11 mouse cellular contexts compared by ENCODE assay signal in the genomic region with DNA sequence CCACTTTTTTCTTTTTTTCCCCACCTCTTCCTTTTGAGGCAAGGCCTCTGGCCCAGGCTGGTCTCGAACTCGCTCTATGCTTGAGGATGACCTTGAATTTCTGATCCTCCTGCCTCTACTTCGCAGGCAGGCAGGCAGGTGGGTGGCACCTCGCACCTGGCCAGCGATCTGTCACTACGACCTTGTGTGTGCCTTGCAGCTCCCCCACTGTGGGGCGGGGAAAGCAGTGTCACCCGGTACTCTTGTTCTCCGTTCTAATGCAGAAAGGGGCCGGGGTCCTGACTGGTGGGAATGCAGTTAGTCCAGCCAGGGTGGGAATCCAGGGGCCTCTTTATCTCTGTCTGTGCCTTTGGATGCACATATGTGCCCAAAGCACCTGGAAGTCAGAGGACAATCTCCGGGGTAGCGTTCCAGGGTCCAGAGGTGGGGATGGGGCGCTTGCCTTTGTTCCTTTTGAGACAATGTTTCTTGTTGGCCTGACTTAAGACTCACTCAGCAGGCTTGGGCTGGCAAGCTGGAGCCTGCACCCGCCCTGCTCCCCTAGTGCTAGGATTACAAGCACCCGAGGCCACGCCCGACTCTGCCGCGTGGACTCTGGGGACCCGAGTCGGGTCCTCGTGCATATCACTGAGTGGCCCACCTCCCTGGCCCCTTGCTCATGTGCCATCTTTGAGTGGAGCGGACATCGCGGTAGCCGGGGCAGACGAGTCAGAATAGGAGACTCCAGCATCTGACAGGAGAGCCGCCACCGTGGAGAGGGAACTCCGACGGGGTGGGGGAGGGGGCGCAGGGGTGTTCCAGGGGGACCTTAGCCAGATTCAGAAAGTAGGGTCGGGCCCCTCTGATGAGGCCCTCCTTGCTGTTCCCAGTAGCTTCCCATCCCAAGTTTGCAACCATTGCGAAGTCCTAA. TPM values are rescaled to one million over a fixed set of nuclear protein-coding genes. Genes with fewer than 3 reads are reported as not detected.
DNase-seq lines count a peak whose midpoint lies in the region; ATAC-seq and TF ChIP-seq lines count a peak whose summit lies in the region.
"Had no signal": no experiment of that assay in that cellular context is flagged by ENCODE, and none has a peak within 500 bp of the region (broad histone marks: within the 10 kb centered on the region; RNA-seq: fewer than 3 reads in every experiment).

No protein-coding gene starts in this region.

- H3K36me3 ChIP-seq in heart, embryonic 15.5 days: no peaks in the 10 kb centered on the region
- H3K36me3 ChIP-seq in ES-E14 (ENCODE audit: control insufficient read depth, insufficient read depth, low read length, poor library complexity, severe bottlenecking): no peaks in the 10 kb centered on the region
- H3K36me3 ChIP-seq in forebrain, postnatal 0 days (ENCODE audit: insufficient read depth): no peaks in the 10 kb centered on the region
- no peaks in the 10 kb centered on the region for H3K36me3 ChIP-seq in midbrain, embryonic 11.5 days (ENCODE audit: control insufficient read depth, insufficient read depth, low read length)

- intact Hi-C loops in heart, postnatal 25 days (cut with DNase I): no loop called here

- H3K4me1 ChIP-seq in heart, embryonic 15.5 days (replicated peaks): peaks cover 7% of the 10 kb centered on the region; the same call in 1 of the 2 replicates
- peaks cover 17 to 29% of the 10 kb centered on the region in 2 experiments for H3K4me1 ChIP-seq in ES-E14 (ENCODE audit: control insufficient read depth in 2 of 2, insufficient read depth in 2 of 2, low read length in 2 of 2, poor library complexity in 1 of 2)
- peaks cover 9% of the 10 kb centered on the region; the same call in 1 of the 2 replicates for H3K4me1 ChIP-seq in forebrain, postnatal 0 days (ENCODE audit: insufficient read depth)
- peaks cover 11% of the 10 kb centered on the region for H3K4me1 ChIP-seq in midbrain, embryonic 11.5 days (ENCODE audit: control insufficient read depth, insufficient read depth, low read length)

- no peak overlapping the region for H3K27ac ChIP-seq in heart, embryonic 15.5 days
- peak overlapping the region; percentile 67 for H3K27ac ChIP-seq in ES-E14 (ENCODE audit: insufficient read depth, low read depth, low read length, poor library complexity, severe bottlenecking)
- H3K27ac ChIP-seq in forebrain, postnatal 0 days (ENCODE audit: low read depth, low read length): no peak overlapping the region
- H3K27ac ChIP-seq in midbrain, embryonic 11.5 days (ENCODE audit: low read depth, low read length): no peak overlapping the region

- TF ChIP-seq CTCF in forebrain, postnatal 0 days (IDR thresholded peaks at IDR 0.05; ENCODE audit: low read depth): no peak

- peak overlapping the region; percentile 35 for H3K4me3 ChIP-seq in heart, embryonic 15.5 days
- peak overlapping the region; percentile 54 to 71 for H3K4me3 ChIP-seq in ES-E14 (ENCODE audit: insufficient read depth in 1 of 2, low read depth in 1 of 2, low read length in 2 of 2, poor library complexity in 1 of 2, severe bottlenecking in 1 of 2)
- peak overlapping the region; percentile 2; the same call in 1 of the 2 replicates for H3K4me3 ChIP-seq in forebrain, postnatal 0 days (ENCODE audit: low read depth, low read length)
- H3K4me3 ChIP-seq in midbrain, embryonic 11.5 days (ENCODE audit: low read depth, low read length): peak overlapping the region; percentile 20; the same call in 1 of the 2 replicates

- H3K4me2 ChIP-seq in heart, embryonic 15.5 days: peak overlapping the region; percentile 56
- peak overlapping the region; percentile 29; the same call in 1 of the 2 replicates for H3K4me2 ChIP-seq in forebrain, postnatal 0 days (ENCODE audit: low read depth)
- H3K4me2 ChIP-seq in midbrain, embryonic 11.5 days: peak overlapping the region; percentile 41

- ATAC-seq in heart, embryonic 15.5 days (replicated peaks; ENCODE audit: insufficient number of reproducible peaks, insufficient read depth, low FRiP score, low read depth): no peak
- ATAC-seq in forebrain, postnatal 0 days: no peak
- no peak for ATAC-seq in midbrain, embryonic 11.5 days (ENCODE audit: low FRiP score)

- peaks cover 81% of the 10 kb centered on the region for H3K27me3 ChIP-seq in heart, embryonic 15.5 days
- H3K27me3 ChIP-seq in forebrain, postnatal 0 days (ENCODE audit: insufficient read depth, low read length): peaks cover 28% of the 10 kb centered on the region
- H3K27me3 ChIP-seq in midbrain, embryonic 11.5 days (ENCODE audit: control insufficient read depth, insufficient read depth, low read length): peaks cover 35% of the 10 kb centered on the region

- 8% methylated on average over 34 of the region's 34 CpGs for WGBS in heart, embryonic 15.5 days
- WGBS in forebrain, postnatal 0 days: 6% methylated on average over 34 of the region's 34 CpGs
- 7% methylated on average over 30 of the region's 34 CpGs for WGBS in midbrain, embryonic 11.5 days

- DNase-seq in heart, postnatal 25 days (ENCODE audit: low spot score): no peak
- peak; percentile 64 for DNase-seq in ES-E14 (ENCODE audit: low read depth, low spot score)
- no peak for DNase-seq in forebrain, postnatal 0 days
- peak; percentile 88 for DNase-seq in midbrain, embryonic 11.5 days (ENCODE audit: low spot score, missing footprints)
- DNase-seq in adrenal gland, adult 2 months: no peak
- DNase-seq in cerebellum, postnatal 4 days (ENCODE audit: low spot score in 2 of 2): no peak
- DNase-seq in frontal cortex, postnatal 14 days (ENCODE audit: low spot score in 2 of 2): no peak
- DNase-seq: adrenal gland, postnatal 36 days; kidney, adult 11 months; lung, adult 2 months had no signal

- H3K9ac ChIP-seq in heart, embryonic 15.5 days: no peak overlapping the region
- H3K9ac ChIP-seq in ES-E14 (ENCODE audit: insufficient read depth, low read depth, low read length, poor library complexity, severe bottlenecking): peak overlapping the region; percentile 70
- no peak overlapping the region for H3K9ac ChIP-seq in forebrain, postnatal 0 days
- peak overlapping the region; percentile 3; the same call in 1 of the 2 replicates for H3K9ac ChIP-seq in midbrain, embryonic 11.5 days (ENCODE audit: low read length)

- in situ Hi-C loops in ES-E14 (cut with MboI; ENCODE audit: low sequenced_read_pairs in 2 of 2, unreplicated experiment in 2 of 2): no loop called here

- H3K9me3 ChIP-seq in heart, embryonic 15.5 days (replicated peaks): 0 out of 2 replicates have a peak, but pooled peaks cover 2% of the 10 kb centered on the region
- H3K9me3 ChIP-seq in ES-E14 (ENCODE audit: control insufficient read depth, insufficient read depth, low read depth, low read length): no peaks in the 10 kb centered on the region
- H3K9me3 ChIP-seq in forebrain, postnatal 0 days (ENCODE audit: low read length): no peaks in the 10 kb centered on the region
- H3K9me3 ChIP-seq in midbrain, embryonic 11.5 days (ENCODE audit: control insufficient read depth, low read length): no peaks in the 10 kb centered on the region

TF ChIP-seq in ES-E14, 5 proteins besides CTCF, POLR2A, EP300 and RAD21:
- TF ChIP-seq CHD2 (IDR thresholded peaks at IDR 0.05; ENCODE audit: low read depth, low read length) (no peak), MAFK (IDR thresholded peaks at IDR 0.05; ENCODE audit: insufficient read depth, low read depth, low read length) (no peak), HCFC1 (IDR thresholded peaks at IDR 0.05; ENCODE audit: borderline replicate concordance, insufficient read depth, low read length) (no peak), ZNF384 (IDR thresholded peaks at IDR 0.05; ENCODE audit: low read depth, low read length) (0 out of 2 replicates have a peak, but pooled peaks have one; percentile 25), ZC3H11A (IDR thresholded peaks at IDR 0.05; ENCODE audit: borderline replicate concordance, low read depth, low read length) (no peak)
TF ChIP-seq in ES-E14: peak in this region for 1.

RNA-seq across cellular contexts. Expression of a gene that starts 22.2 kb away (rescaled TPM):
- not detected in 2 replicates for polyA plus RNA-seq in heart, embryonic 15.5 days (2015; fragmentation: Nextera tagmentation; extraction: Ambion mirVana)
- total RNA-seq in heart, postnatal 25 days (2021): not detected
- 1.3 TPM in 1 of 2 replicates, not detected in the other for total RNA-seq in ES-E14 (2012; rRNA removed)
- total RNA-seq in forebrain, postnatal 0 days (2014; rRNA removed): not detected in 2 replicates
- polyA plus RNA-seq in forebrain, postnatal 0 days (2015; fragmentation: Nextera tagmentation; extraction: Ambion mirVana): not detected in 2 replicates
- polyA plus RNA-seq in midbrain, embryonic 11.5 days (2014; fragmentation: Nextera tagmentation; extraction: Ambion mirVana): not detected in 2 replicates
- total RNA-seq in adrenal gland, adult 2 months (2021): not detected
- polyA plus RNA-seq in adrenal gland, adult 2 months (2012; rRNA removed): not detected in 2 replicates
- total RNA-seq: adrenal gland, postnatal 36 days had no signal
- polyA plus RNA-seq: lung, adult 2 months had no signal

RNA-seq across cellular contexts. Expression of a gene that starts 24.3 kb away (rescaled TPM):
- polyA plus RNA-seq in heart, embryonic 15.5 days (2015; fragmentation: Nextera tagmentation; extraction: Ambion mirVana): 0.62 and 1.9 TPM in 2 replicates
- 1 to 10 TPM in 1 of 2 experiments, under 1 TPM in 1; 0.52 to 1.1 TPM for total RNA-seq in heart, postnatal 25 days (2021)
- total RNA-seq in ES-E14 (2012; rRNA removed): 7.1 and 11.6 TPM in 2 replicates
- 42.0 and 48.7 TPM in 2 replicates for total RNA-seq in forebrain, postnatal 0 days (2014; rRNA removed)
- polyA plus RNA-seq in forebrain, postnatal 0 days (2015; fragmentation: Nextera tagmentation; extraction: Ambion mirVana): 10.1 and 16.5 TPM in 2 replicates
- polyA plus RNA-seq in midbrain, embryonic 11.5 days (2014; fragmentation: Nextera tagmentation; extraction: Ambion mirVana): 10.8 TPM in 2 replicates
- total RNA-seq in adrenal gland, adult 2 months (2021): 10 to 100 TPM in 1 of 2 experiments, 1 to 10 TPM in 1; 8.4 to 12.7 TPM
- 4.3 and 5.5 TPM in 2 replicates for polyA plus RNA-seq in adrenal gland, adult 2 months (2012; rRNA removed)

Comparison
In these comparisons a context has a peak if more than half of its experiments do, and no peak if none do; other contexts are left out.
1. H3K4me3 ChIP-seq: peak in every context shown above with its lines; median percentile 62 in ES-E14; 35 in heart, embryonic 15.5 days; 20 in midbrain, embryonic 11.5 days; 2 in forebrain, postnatal 0 days.
2. H3K9ac ChIP-seq: peak in ES-E14 (single experiment) and midbrain, embryonic 11.5 days (single experiment); none in heart, embryonic 15.5 days (single experiment) and forebrain, postnatal 0 days (single experiment).
3. DNase-seq: peak in ES-E14 (single experiment) and midbrain, embryonic 11.5 days (single experiment); none in heart, postnatal 25 days (single experiment), forebrain, postnatal 0 days (single experiment), adrenal gland, adult 2 months (single experiment), cerebellum, postnatal 4 days (0 of 2) and frontal cortex, postnatal 14 days (0 of 2).
4. Peak in every context shown above with its lines, with median percentiles within 50 percentile points of each other: H3K4me2 ChIP-seq.